In the genomic region with DNA sequence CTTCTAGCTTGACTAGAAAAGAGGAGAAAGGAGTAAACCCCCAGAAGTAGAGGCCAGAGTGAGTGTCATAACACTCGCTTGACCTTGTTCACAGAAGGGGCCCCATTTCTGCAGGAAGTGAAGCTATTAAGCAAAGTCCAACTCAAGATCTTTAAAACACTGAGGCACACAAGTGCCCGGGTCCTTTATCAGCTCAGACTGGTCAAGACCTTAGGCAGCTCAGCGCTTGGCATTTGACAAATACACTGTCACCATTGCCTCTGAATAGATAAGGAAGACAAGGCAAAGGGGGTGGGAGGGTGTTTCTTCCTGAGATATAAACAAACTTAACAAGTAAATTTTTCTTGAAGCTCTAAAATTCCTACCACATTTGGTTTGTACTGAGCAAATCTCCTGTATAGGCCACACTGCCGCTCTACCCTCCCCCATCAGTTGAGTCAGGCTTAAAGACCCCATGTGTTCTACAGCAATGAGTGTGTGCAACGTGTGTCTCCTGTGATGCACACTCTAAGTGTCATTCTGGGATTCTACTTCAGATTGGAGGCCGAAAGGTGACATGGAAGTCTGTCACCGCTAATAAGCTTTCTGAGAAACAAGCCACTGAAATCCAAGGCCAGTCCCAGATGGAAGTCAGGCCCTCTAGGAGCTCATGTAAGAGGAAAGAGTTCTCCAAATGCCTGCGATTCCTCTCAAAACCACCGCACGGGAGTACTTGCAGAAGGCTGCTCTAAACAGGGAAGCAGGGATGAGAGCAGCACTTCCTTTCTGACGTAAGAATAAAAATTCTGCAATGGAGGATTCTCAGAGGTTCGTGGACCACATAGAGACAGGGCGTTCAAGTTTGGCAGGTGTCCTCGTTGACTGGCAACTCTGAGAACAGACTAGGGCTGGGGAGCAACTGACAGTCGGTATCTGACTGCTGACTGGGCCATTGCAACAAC, we compare ENCODE assay signal across 17 mouse cellular contexts. TPM values are rescaled to one million over a fixed set of nuclear protein-coding genes. Genes with fewer than 3 reads are reported as not detected.
A peak's percentile ranks its signal among the peaks of the same experiment; 100 is the strongest.
DNase-seq lines count a peak whose midpoint lies in the region; ATAC-seq and TF ChIP-seq lines count a peak whose summit lies in the region.
"Had no signal": no experiment of that assay in that cellular context is flagged by ENCODE, and none has a peak within 500 bp of the region (broad histone marks: within the 10 kb centered on the region; RNA-seq: fewer than 3 reads in every experiment).

No protein-coding gene starts in this region.

- WGBS in stomach, embryonic 15.5 days, result 58% methylated on average over 15 of the region's 15 CpGs
- WGBS in stomach, postnatal 0 days, result 64% methylated on average over 15 of the region's 15 CpGs
- 33% methylated on average over 15 of the region's 15 CpGs for WGBS in liver, embryonic 12.5 days (ENCODE audit: insufficient replicate concordance)

- H3K27me3 ChIP-seq in stomach, embryonic 15.5 days (replicated peaks), result no peaks in the 10 kb centered on the region
- H3K27me3 ChIP-seq in stomach, postnatal 0 days (ENCODE audit: control insufficient read depth, insufficient read depth, low read length), result no peaks in the 10 kb centered on the region
- no peaks in the 10 kb centered on the region for H3K27me3 ChIP-seq in liver, embryonic 12.5 days (replicated peaks)
- H3K27me3 ChIP-seq: lung, embryonic 15.5 days; neural tube, embryonic 15.5 days had no signal

- peak; percentile 29; the same call in 1 of the 2 replicates for ATAC-seq in stomach, embryonic 15.5 days (ENCODE audit: insufficient read depth, low FRiP score, low read depth)
- no peak for ATAC-seq in stomach, postnatal 0 days (ENCODE audit: low FRiP score, low TSS enrichment)
- ATAC-seq in common myeloid progenitor, adult 5-6 weeks (replicated peaks; ENCODE audit: low read depth, poor library complexity, severe bottlenecking), result peak; percentile 30
- peak; percentile 81 for ATAC-seq in liver, embryonic 12.5 days
- ATAC-seq in megakaryocyte-erythroid progenitor cell, adult 5-6 weeks (replicated peaks; ENCODE audit: low FRiP score, low TSS enrichment, poor library complexity, severe bottlenecking), result peak; percentile 56
- ATAC-seq: CD4-positive, CD25-positive, alpha-beta regulatory T cell, adult 4 months; hindbrain, embryonic 16.5 days had no signal

- TF ChIP-seq EP300 in stomach, postnatal 0 days (optimal IDR thresholded peaks at IDR 0.05), result no peak

- no peak for DNase-seq in stomach, postnatal 0 days (ENCODE audit: low spot score)
- no peak for DNase-seq in gastrocnemius, adult 8-10 months (ENCODE audit: low spot score in 2 of 2)
- DNase-seq in neural tube, embryonic 10.5 days (ENCODE audit: extremely low spot score, low spot score), result no peak
- DNase-seq: cerebellum, postnatal 14 days; heart, postnatal 14 days; kidney, adult 8-10 months; right cerebral cortex, postnatal 4 days had no signal

- H3K27ac ChIP-seq in stomach, embryonic 15.5 days, result no peak overlapping the region
- H3K27ac ChIP-seq in stomach, postnatal 0 days (replicated peaks), result no peak overlapping the region
- H3K27ac ChIP-seq in liver, embryonic 12.5 days, result peak overlapping the region; percentile 81
- H3K27ac ChIP-seq: limb, embryonic 10.5 days; lung, embryonic 15.5 days; neural tube, embryonic 15.5 days had no signal

- 0 out of 2 replicates have a peak, but pooled peaks cover 3% of the 10 kb centered on the region for H3K4me1 ChIP-seq in stomach, embryonic 15.5 days
- no peaks in the 10 kb centered on the region for H3K4me1 ChIP-seq in stomach, postnatal 0 days (replicated peaks; ENCODE audit: control insufficient read depth, insufficient read depth)
- peaks cover 47% of the 10 kb centered on the region for H3K4me1 ChIP-seq in liver, embryonic 12.5 days
- H3K4me1 ChIP-seq: limb, embryonic 10.5 days; neural tube, embryonic 15.5 days had no signal

- H3K9ac ChIP-seq in stomach, embryonic 15.5 days, result no peak overlapping the region
- H3K9ac ChIP-seq in stomach, postnatal 0 days (ENCODE audit: low read length), result no peak overlapping the region
- H3K9ac ChIP-seq in liver, embryonic 12.5 days, result peak overlapping the region; percentile 42; the same call in 1 of the 2 replicates
- H3K9ac ChIP-seq: lung, embryonic 15.5 days; neural tube, embryonic 15.5 days had no signal

- no peak overlapping the region for H3K4me2 ChIP-seq in stomach, embryonic 15.5 days
- no peak overlapping the region for H3K4me2 ChIP-seq in stomach, postnatal 0 days (replicated peaks; ENCODE audit: low read depth)
- peak overlapping the region; percentile 17; the same call in 1 of the 2 replicates for H3K4me2 ChIP-seq in liver, embryonic 12.5 days
- H3K4me2 ChIP-seq: lung, embryonic 15.5 days; midbrain, embryonic 11.5 days; neural tube, embryonic 15.5 days had no signal

- H3K36me3 ChIP-seq in stomach, embryonic 15.5 days, result no peaks in the 10 kb centered on the region
- H3K36me3 ChIP-seq in stomach, postnatal 0 days (ENCODE audit: control insufficient read depth, insufficient read depth, low read length), result no peaks in the 10 kb centered on the region
- H3K36me3 ChIP-seq in liver, embryonic 12.5 days, result no peaks in the 10 kb centered on the region
- H3K36me3 ChIP-seq: limb, embryonic 10.5 days; lung, embryonic 15.5 days; neural tube, embryonic 15.5 days had no signal

- no peak for TF ChIP-seq CTCF in stomach, postnatal 0 days (IDR thresholded peaks at IDR 0.05; ENCODE audit: low read depth)

- H3K9me3 ChIP-seq in stomach, embryonic 15.5 days, result no peaks in the 10 kb centered on the region
- no peaks in the 10 kb centered on the region for H3K9me3 ChIP-seq in stomach, postnatal 0 days (ENCODE audit: control insufficient read depth, low read length)
- no peaks in the 10 kb centered on the region for H3K9me3 ChIP-seq in liver, embryonic 12.5 days (replicated peaks)
- H3K9me3 ChIP-seq: limb, embryonic 10.5 days; lung, embryonic 15.5 days; neural tube, embryonic 15.5 days had no signal

- H3K4me3 ChIP-seq in stomach, embryonic 15.5 days (replicated peaks), result no peak overlapping the region
- H3K4me3 ChIP-seq in stomach, postnatal 0 days (ENCODE audit: low read depth, low read length), result no peak overlapping the region
- H3K4me3 ChIP-seq in liver, embryonic 12.5 days, result no peak overlapping the region
- H3K4me3 ChIP-seq: limb, embryonic 10.5 days; lung, embryonic 15.5 days; neural tube, embryonic 15.5 days had no signal

RNA-seq across cellular contexts. Expression of gene Mrvi1, which starts 16.9 kb away (rescaled TPM):
- polyA plus RNA-seq in stomach, embryonic 15.5 days (2015; fragmentation: Nextera tagmentation; extraction: Ambion mirVana), result 18.0 and 19.3 TPM in 2 replicates
- 8.4 and 9.1 TPM in 2 replicates for polyA plus RNA-seq in stomach, postnatal 0 days (2015; fragmentation: Nextera tagmentation; extraction: Ambion mirVana)
- 3.4 and 7.0 TPM in 2 replicates for total RNA-seq in common myeloid progenitor, adult 5-6 weeks (2017)
- polyA plus RNA-seq in liver, embryonic 12.5 days (2016; fragmentation: Nextera tagmentation; extraction: Ambion mirVana), result 14.7 and 14.9 TPM in 2 replicates
- total RNA-seq in megakaryocyte-erythroid progenitor cell, adult 5-6 weeks (2014; fragmentation: Nextera tagmentation), result 0.98 and 1.0 TPM in 2 replicates
- total RNA-seq in megakaryocyte-erythroid progenitor cell, adult 5-6 weeks (2017), result 0.69 TPM in 1 of 2 replicates, not detected in the other
- total RNA-seq in gastrocnemius, adult 8-10 months (2022), result 1 to 10 TPM; 4.0 to 5.6 (median 4.2) TPM

RNA-seq across cellular contexts. Expression of gene Ctr9, which starts 29.6 kb away (rescaled TPM):
- polyA plus RNA-seq in stomach, embryonic 15.5 days (2015; fragmentation: Nextera tagmentation; extraction: Ambion mirVana), result 58.9 and 62.2 TPM in 2 replicates
- polyA plus RNA-seq in stomach, postnatal 0 days (2015; fragmentation: Nextera tagmentation; extraction: Ambion mirVana), result 22.4 and 26.4 TPM in 2 replicates
- 87.3 and 90.9 TPM in 2 replicates for total RNA-seq in common myeloid progenitor, adult 5-6 weeks (2017)
- polyA plus RNA-seq in liver, embryonic 12.5 days (2016; fragmentation: Nextera tagmentation; extraction: Ambion mirVana), result 40.3 and 40.5 TPM in 2 replicates
- 44.0 and 50.2 TPM in 2 replicates for total RNA-seq in megakaryocyte-erythroid progenitor cell, adult 5-6 weeks (2014; fragmentation: Nextera tagmentation)
- total RNA-seq in megakaryocyte-erythroid progenitor cell, adult 5-6 weeks (2017), result 68.1 and 79.3 TPM in 2 replicates
- total RNA-seq in gastrocnemius, adult 8-10 months (2022), result 10 to 100 TPM; 13.3 to 16.2 (median 14.9) TPM
